Mouse (Mus musculus) cerebellum, adult 2 months (tissue): Measurements from ENCODE around the gene Baiap2l2.

ENCODE experiments used
- CTCF ChIP-seq: fragments of 200-500 bp; IDR thresholded peaks from 2 replicates; pipeline ENCODE4 v1.5.1; 2011; ENCODE audit warnings: low read depth, mild to moderate bottlenecking, control low read depth, low read length, moderate library complexity, borderline replicate concordance; ENCODE audit not compliant: insufficient read depth
- POLR2A ChIP-seq: fragments of 200-500 bp; IDR thresholded peaks from 2 replicates; pipeline ENCODE4 v1.6.1; 2011; ENCODE audit warnings: low read length, control low read depth, borderline replicate concordance; ENCODE audit not compliant: insufficient read depth

GRCm38 (mm10) chr15:79306043-79306637 is 20.8 kb upstream of the Baiap2l2 start:
- no peak for TF ChIP-seq CTCF
- TF ChIP-seq POLR2A = no peak
